9 mouse cellular contexts compared by ENCODE assay signal in the genomic region with DNA sequence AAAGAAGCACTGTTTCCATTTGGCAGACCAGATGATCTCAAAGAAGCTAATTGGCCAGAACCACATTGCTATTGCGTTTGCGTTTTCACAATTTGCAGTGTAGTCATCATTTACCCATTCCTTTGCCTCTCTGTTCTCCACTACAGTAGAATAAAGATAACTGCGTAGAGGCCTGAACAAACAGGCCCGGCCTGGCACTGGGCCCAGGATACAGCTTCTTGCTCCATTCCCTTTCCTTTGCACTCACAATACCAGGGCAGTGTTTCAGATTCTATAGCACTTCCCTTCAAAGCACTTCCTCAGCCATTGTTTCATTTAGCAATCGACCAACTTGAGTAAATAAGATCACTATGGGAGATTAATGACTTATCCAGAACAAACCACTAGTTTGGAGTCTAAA. TPM values are rescaled to one million over a fixed set of nuclear protein-coding genes. Genes with fewer than 3 reads are reported as not detected.
DNase-seq lines count a peak whose midpoint lies in the region; ATAC-seq lines count a peak whose summit lies in the region.
"Had no signal": no experiment of that assay in that cellular context is flagged by ENCODE, and none has a peak within 500 bp of the region (broad histone marks: within the 10 kb centered on the region; RNA-seq: fewer than 3 reads in every experiment).

No protein-coding gene starts in this region.

- H3K4me1 ChIP-seq in kidney, embryonic 16.5 days (ENCODE audit: insufficient read depth, low read length), result no peaks in the 10 kb centered on the region
- H3K4me1 ChIP-seq in intestine, embryonic 16.5 days (ENCODE audit: control insufficient read depth, insufficient read depth, low read length), result no peaks in the 10 kb centered on the region
- H3K4me1 ChIP-seq in stomach, embryonic 16.5 days (ENCODE audit: control insufficient read depth, insufficient read depth, low read length), result no peaks in the 10 kb centered on the region
- H3K4me1 ChIP-seq: midbrain, embryonic 12.5 days had no signal

- DNase-seq in kidney, postnatal 10 days, result peak; percentile 56
- DNase-seq in Muller cell, postnatal 12 days (ENCODE audit: inconsistent ontology term), result peak; percentile 74
- peak; percentile 27 for DNase-seq in c-Kit-positive CD71-positive TER-119-negative erythroid progenitor cells, embryonic 14.5 days (ENCODE audit: low read depth)
- DNase-seq in thymus, postnatal 10 days (ENCODE audit: low spot score in 2 of 2), result no peak
- DNase-seq in T-cell, adult 2 months (ENCODE audit: low spot score), result no peak

- 87% methylated on average over 5 of the region's 5 CpGs for WGBS in kidney, embryonic 16.5 days
- 76% methylated on average over 5 of the region's 5 CpGs for WGBS in intestine, embryonic 16.5 days
- WGBS in stomach, embryonic 16.5 days, result 61% methylated on average over 5 of the region's 5 CpGs

- no peak overlapping the region for H3K4me2 ChIP-seq in kidney, embryonic 16.5 days (replicated peaks; ENCODE audit: low read depth, low read length)
- no peak overlapping the region for H3K4me2 ChIP-seq in intestine, embryonic 16.5 days (ENCODE audit: low read depth, low read length)
- H3K4me2 ChIP-seq in stomach, embryonic 16.5 days (ENCODE audit: low read depth, low read length), result no peak overlapping the region
- H3K4me2 ChIP-seq: midbrain, embryonic 12.5 days had no signal

- H3K27me3 ChIP-seq in kidney, embryonic 16.5 days (ENCODE audit: insufficient read depth, low read length), result no peaks in the 10 kb centered on the region
- no peaks in the 10 kb centered on the region for H3K27me3 ChIP-seq in intestine, embryonic 16.5 days (replicated peaks; ENCODE audit: control insufficient read depth, insufficient read depth, low read length)
- no peaks in the 10 kb centered on the region for H3K27me3 ChIP-seq in stomach, embryonic 16.5 days (ENCODE audit: control insufficient read depth, insufficient read depth, low read length)
- H3K27me3 ChIP-seq: midbrain, embryonic 12.5 days had no signal

- no peak for ATAC-seq in kidney, embryonic 16.5 days (ENCODE audit: low FRiP score, low TSS enrichment)
- no peak for ATAC-seq in intestine, embryonic 16.5 days
- ATAC-seq in stomach, embryonic 16.5 days (ENCODE audit: insufficient read depth, low FRiP score), result peak; percentile 88

- no peak overlapping the region for H3K9ac ChIP-seq in kidney, embryonic 16.5 days (replicated peaks; ENCODE audit: low read length)
- H3K9ac ChIP-seq in intestine, embryonic 16.5 days (ENCODE audit: low read depth, low read length), result no peak overlapping the region
- H3K9ac ChIP-seq in stomach, embryonic 16.5 days (ENCODE audit: low read length), result no peak overlapping the region
- H3K9ac ChIP-seq: midbrain, embryonic 12.5 days had no signal

- H3K36me3 ChIP-seq in kidney, embryonic 16.5 days (ENCODE audit: insufficient read depth, low read length), result peaks cover 59% of the 10 kb centered on the region
- peaks cover 9% of the 10 kb centered on the region; the same call in 1 of the 2 replicates for H3K36me3 ChIP-seq in intestine, embryonic 16.5 days (ENCODE audit: control insufficient read depth, insufficient read depth, low read length)
- H3K36me3 ChIP-seq in stomach, embryonic 16.5 days (ENCODE audit: control insufficient read depth, insufficient read depth, low read length), result peaks cover 17% of the 10 kb centered on the region

- no peak overlapping the region for H3K4me3 ChIP-seq in kidney, embryonic 16.5 days (ENCODE audit: low read length)
- no peak overlapping the region for H3K4me3 ChIP-seq in intestine, embryonic 16.5 days (ENCODE audit: low read length)
- H3K4me3 ChIP-seq in stomach, embryonic 16.5 days (replicated peaks; ENCODE audit: low read length), result no peak overlapping the region
- H3K4me3 ChIP-seq: midbrain, embryonic 12.5 days had no signal

- no peaks in the 10 kb centered on the region for H3K9me3 ChIP-seq in kidney, embryonic 16.5 days (ENCODE audit: low read length)
- H3K9me3 ChIP-seq in intestine, embryonic 16.5 days (ENCODE audit: control insufficient read depth, low read length), result no peaks in the 10 kb centered on the region
- H3K9me3 ChIP-seq in stomach, embryonic 16.5 days (replicated peaks; ENCODE audit: control insufficient read depth, low read length), result no peaks in the 10 kb centered on the region
- H3K9me3 ChIP-seq: midbrain, embryonic 12.5 days had no signal

- no peak overlapping the region for H3K27ac ChIP-seq in kidney, embryonic 16.5 days (ENCODE audit: low read length)
- H3K27ac ChIP-seq in intestine, embryonic 16.5 days (ENCODE audit: low read length), result 0 out of 2 replicates have a peak overlapping the region, but pooled peaks have one; percentile 8
- peak overlapping the region; percentile 39 for H3K27ac ChIP-seq in stomach, embryonic 16.5 days (ENCODE audit: low read length)
- H3K27ac ChIP-seq: midbrain, embryonic 12.5 days had no signal

RNA-seq across cellular contexts. Expression of gene Ucp3, which starts 41.7 kb away (rescaled TPM):
- 0.09 and 0.14 TPM in 2 replicates for polyA plus RNA-seq in kidney, embryonic 16.5 days (2015; fragmentation: Nextera tagmentation; extraction: Ambion mirVana)
- polyA plus RNA-seq in intestine, embryonic 16.5 days (2015; fragmentation: Nextera tagmentation; extraction: Ambion mirVana), result not detected in 2 replicates
- 0.10 and 0.11 TPM in 2 replicates for polyA plus RNA-seq in stomach, embryonic 16.5 days (2015; fragmentation: Nextera tagmentation; extraction: Ambion mirVana)
- polyA plus RNA-seq: midbrain, embryonic 12.5 days had no signal

RNA-seq across cellular contexts. Expression of gene Ppme1, which starts 59.0 kb away (rescaled TPM):
- 72.5 and 79.5 TPM in 2 replicates for polyA plus RNA-seq in kidney, embryonic 16.5 days (2015; fragmentation: Nextera tagmentation; extraction: Ambion mirVana)
- polyA plus RNA-seq in intestine, embryonic 16.5 days (2015; fragmentation: Nextera tagmentation; extraction: Ambion mirVana), result 47.0 and 52.4 TPM in 2 replicates
- polyA plus RNA-seq in stomach, embryonic 16.5 days (2015; fragmentation: Nextera tagmentation; extraction: Ambion mirVana), result 42.2 and 46.5 TPM in 2 replicates

RNA-seq across cellular contexts. Expression of gene C2cd3, which starts 59.1 kb away (rescaled TPM):
- 23.6 and 29.8 TPM in 2 replicates for polyA plus RNA-seq in kidney, embryonic 16.5 days (2015; fragmentation: Nextera tagmentation; extraction: Ambion mirVana)
- 11.6 and 12.1 TPM in 2 replicates for polyA plus RNA-seq in intestine, embryonic 16.5 days (2015; fragmentation: Nextera tagmentation; extraction: Ambion mirVana)
- 19.4 and 19.6 TPM in 2 replicates for polyA plus RNA-seq in stomach, embryonic 16.5 days (2015; fragmentation: Nextera tagmentation; extraction: Ambion mirVana)

Comparison
In these comparisons a context has a peak if more than half of its experiments do, and no peak if none do; other contexts are left out.
1. DNase-seq: peak in kidney, postnatal 10 days (single experiment), Muller cell, postnatal 12 days (single experiment) and c-Kit-positive CD71-positive TER-119-negative erythroid progenitor cells, embryonic 14.5 days (single experiment); none in thymus, postnatal 10 days (0 of 2) and T-cell, adult 2 months (single experiment).